Mouse (Mus musculus) mesoderm, embryonic 11.5 days (tissue): Measurements from ENCODE around the gene Hist1h4f.
A peak's percentile ranks its signal among the peaks of the same experiment; 100 is the strongest.

ENCODE experiments used
- DNase-seq: peaks from one replicate; pipeline ENCODE4 v3.0.0-alpha.2; 2012; ENCODE audit warnings: low read depth, low spot score

The Hist1h4f gene

GRCm38 (mm10) chr13:23513517-23513916 is 37.9 kb downstream of the Hist1h4f start:
- DNase-seq: no peak

- no peak for DNase-seq
These were observed 41.3 kb downstream of the Hist1h4f start for GRCm38 (mm10) chr13:23510127-23510526.

- no peak for DNase-seq
These were observed 44.5 kb downstream of the Hist1h4f start for GRCm38 (mm10) chr13:23506819-23507515.

DNA sequence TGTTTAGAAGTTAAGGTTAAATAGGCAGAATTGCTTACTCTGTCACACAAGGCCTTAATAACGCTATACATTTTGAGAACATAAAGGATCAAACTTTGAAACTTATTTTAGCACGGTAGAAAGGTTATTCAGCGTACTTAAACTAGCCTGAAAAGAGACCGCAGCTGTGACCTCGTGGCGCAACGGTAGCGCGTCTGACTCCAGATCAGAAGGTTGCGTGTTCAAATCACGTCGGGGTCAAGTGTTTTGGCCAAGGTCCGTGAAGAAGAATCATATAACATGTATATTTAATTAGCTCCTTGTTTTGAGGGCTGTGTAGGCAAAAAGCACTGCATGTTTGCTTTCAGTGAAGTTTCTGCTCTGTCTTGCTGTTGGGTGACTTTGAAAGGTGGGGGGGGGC is 45.1 kb downstream of the Hist1h4f start:
- DNase-seq: peak; percentile 78

GRCm38 (mm10) chr13:23505662-23506345 is 45.6 kb downstream of the Hist1h4f start:
- no peak for DNase-seq

DNA sequence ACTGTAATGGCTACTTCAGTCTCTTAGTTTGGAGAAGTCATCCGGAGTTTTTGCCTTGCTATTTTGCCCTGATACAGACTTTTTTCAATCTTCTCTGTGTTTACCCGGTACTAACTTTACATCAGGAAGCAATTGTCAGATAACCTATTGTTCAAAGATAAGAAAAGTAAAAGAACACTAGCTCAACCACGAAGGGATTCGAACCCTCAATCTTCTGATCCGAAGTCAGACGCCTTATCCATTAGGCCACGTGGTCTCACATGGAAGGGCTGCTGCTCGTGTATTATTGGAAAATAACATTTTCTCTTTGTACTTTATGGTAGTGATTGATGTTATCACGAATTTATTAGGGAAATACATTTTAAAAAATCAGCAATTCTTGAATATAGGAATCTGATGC is 47.7 kb downstream of the Hist1h4f start:
- DNase-seq: peak; percentile 75

DNA sequence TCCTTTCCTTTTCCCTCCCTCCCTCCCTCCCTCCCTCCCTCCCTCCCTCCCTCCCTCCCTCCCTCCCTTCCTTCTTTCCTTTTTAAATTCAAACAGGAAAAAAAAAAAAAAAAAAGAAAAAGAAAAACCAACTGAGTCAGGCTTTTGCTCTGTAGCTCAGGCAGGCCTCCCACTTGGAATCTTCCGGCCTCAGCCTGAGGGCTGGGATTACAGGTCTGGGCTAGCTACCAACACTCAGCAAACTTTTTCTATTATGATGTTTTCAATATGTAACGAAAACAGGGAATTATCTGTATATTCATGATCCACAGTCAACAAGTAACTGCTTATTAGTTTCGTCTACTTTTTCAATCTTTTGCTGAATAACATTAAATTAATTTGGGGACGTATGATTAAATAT is 48.5 kb downstream of the Hist1h4f start:
- no peak for DNase-seq

DNA sequence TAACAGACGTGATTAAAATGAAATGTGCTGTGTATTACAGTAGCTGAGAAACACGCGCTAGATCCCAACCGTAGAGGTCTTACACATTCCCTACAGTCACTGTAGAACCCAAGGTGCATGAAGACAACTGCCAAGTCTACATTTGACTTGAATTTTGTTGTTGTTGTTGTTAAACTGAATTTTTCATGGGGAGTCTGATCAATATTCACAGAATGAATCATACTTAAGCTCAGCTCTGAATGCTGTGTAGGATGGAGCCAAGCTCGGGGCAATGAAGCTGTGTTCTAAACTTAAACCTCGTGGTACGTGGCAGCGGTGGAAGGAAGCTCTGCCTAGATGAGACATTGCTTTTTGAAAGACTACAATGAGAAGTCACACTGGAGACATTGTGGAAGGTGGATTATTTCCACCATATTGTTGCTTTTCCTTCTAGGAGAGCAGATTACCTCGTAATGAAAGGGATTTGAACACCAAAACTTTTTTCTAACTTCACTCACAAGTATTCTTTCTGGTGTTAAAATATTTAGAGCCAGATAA is 49.3 kb downstream of the Hist1h4f start:
- no peak for DNase-seq

DNA sequence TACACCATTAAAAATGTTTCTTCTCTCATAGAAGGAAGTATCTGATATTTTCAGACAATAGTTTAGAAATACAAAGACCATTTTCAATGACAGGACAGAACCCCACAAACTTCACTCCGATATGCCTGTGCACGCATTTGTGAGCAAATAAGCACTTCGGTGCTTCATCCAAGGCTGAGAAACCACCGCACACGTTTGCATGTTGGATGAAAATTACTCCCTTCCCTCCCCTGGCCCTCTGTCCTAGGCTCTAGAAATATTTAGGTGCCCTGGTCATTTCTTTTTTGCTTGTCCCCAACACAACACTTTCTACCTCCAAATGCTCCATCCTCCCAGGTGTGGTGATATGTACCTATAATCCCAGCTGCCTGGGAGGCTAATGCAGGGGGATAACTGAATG is 49.9 kb downstream of the Hist1h4f start:
- no peak for DNase-seq
